Comparison of ENCODE assay signal across 9 mouse cellular contexts in the genomic region with DNA sequence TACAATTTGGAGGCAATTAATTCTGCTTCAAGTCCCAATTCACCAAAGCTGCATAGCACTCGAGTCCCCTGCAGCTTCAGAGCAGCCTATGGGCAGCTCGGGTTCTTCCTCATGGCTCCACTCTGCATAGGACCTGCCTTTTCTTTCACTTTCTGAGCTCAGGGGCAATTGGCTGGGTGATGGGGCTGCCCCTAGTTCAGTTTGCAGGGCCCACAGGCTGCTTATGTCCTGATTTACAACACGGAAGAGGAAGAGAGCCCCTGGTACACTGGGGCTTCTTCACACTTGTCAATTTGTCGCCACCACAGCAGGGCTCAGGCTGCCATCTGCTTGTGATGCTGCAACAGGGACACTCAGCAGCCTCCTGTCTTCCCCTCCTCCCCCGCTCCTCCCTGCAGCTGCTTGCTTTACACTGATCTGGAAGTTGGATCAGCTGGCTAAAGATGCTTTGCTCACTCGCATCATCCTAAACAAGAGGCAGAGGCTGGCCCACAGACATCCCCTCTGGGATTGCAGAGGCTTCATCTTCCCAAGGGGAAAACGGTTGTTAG. TPM values are rescaled to one million over a fixed set of nuclear protein-coding genes. Genes with fewer than 3 reads are reported as not detected.
DNase-seq lines count a peak whose midpoint lies in the region.
"Had no signal": no experiment of that assay in that cellular context is flagged by ENCODE, and none has a peak within 500 bp of the region (broad histone marks: within the 10 kb centered on the region; RNA-seq: fewer than 3 reads in every experiment).

No protein-coding gene starts in this region.

- peak; percentile 3 to 10 for DNase-seq in heart, adult 18-20 months
- no peak for DNase-seq in heart, postnatal 25 days (ENCODE audit: low spot score)
- peak; percentile 32 to 34 for DNase-seq in cerebellum, postnatal 14 days
- peak; percentile 79 to 84 for DNase-seq in frontal cortex, postnatal 36 days (ENCODE audit: low spot score in 2 of 2)
- peak; percentile 72 for DNase-seq in layer of hippocampus, adult 11-12 months (ENCODE audit: low spot score)
- peak; percentile 71 for DNase-seq in midbrain, embryonic 10.5 days (ENCODE audit: low spot score)
- peak; percentile 45 for DNase-seq in right cerebral cortex, postnatal 4 days
- DNase-seq in urinary bladder, postnatal 25 days (ENCODE audit: low spot score), result no peak

- peaks cover 26% of the 10 kb centered on the region for H3K27me3 ChIP-seq in midbrain, embryonic 10.5 days (ENCODE audit: low read depth, poor library complexity, severe bottlenecking)

- H3K27ac ChIP-seq in midbrain, embryonic 10.5 days (replicated peaks), result peak overlapping the region; percentile 86

- peaks cover 44% of the 10 kb centered on the region for H3K4me1 ChIP-seq in midbrain, embryonic 10.5 days

- no peaks in the 10 kb centered on the region; the same call in 1 of the 2 replicates for H3K9me3 ChIP-seq in midbrain, embryonic 10.5 days (replicated peaks)

- H3K4me3 ChIP-seq in midbrain, embryonic 10.5 days, result peak overlapping the region; percentile 38

- intact Hi-C loops in heart, postnatal 25 days (cut with DNase I), result no loop called here

- WGBS in midbrain, embryonic 10.5 days, result 11% methylated on average over 7 of the region's 7 CpGs

- no peaks in the 10 kb centered on the region for H3K36me3 ChIP-seq in midbrain, embryonic 10.5 days

RNA-seq across cellular contexts. Expression of a gene that starts 38.7 kb away (rescaled TPM):
- under 1 TPM; 0.27 to 0.59 TPM for total RNA-seq in heart, adult 18-20 months (2021)
- total RNA-seq in heart, postnatal 25 days (2021), result under 1 TPM; 0.31 to 0.39 TPM
- 1.7 and 1.9 TPM in 2 replicates for polyA plus RNA-seq in midbrain, embryonic 10.5 days (2016; fragmentation: Nextera tagmentation; extraction: Ambion mirVana)

RNA-seq across cellular contexts. Expression of a gene that starts 40.0 kb away (rescaled TPM):
- not detected for total RNA-seq in heart, adult 18-20 months (2021)
- under 1 TPM in 1 of 2 experiments, not detected in 1; 0.16 TPM for total RNA-seq in heart, postnatal 25 days (2021)
- polyA plus RNA-seq in midbrain, embryonic 10.5 days (2016; fragmentation: Nextera tagmentation; extraction: Ambion mirVana), result 1.9 and 2.3 TPM in 2 replicates
- total RNA-seq: ES-E14 had no signal

Comparison
In these comparisons a context has a peak if more than half of its experiments do, and no peak if none do; other contexts are left out.
1. DNase-seq: peak in heart, adult 18-20 months (2 of 2), cerebellum, postnatal 14 days (2 of 2), frontal cortex, postnatal 36 days (2 of 2), layer of hippocampus, adult 11-12 months (single experiment), midbrain, embryonic 10.5 days (single experiment) and right cerebral cortex, postnatal 4 days (single experiment); none in heart, postnatal 25 days (single experiment) and urinary bladder, postnatal 25 days (single experiment).